Mouse (Mus musculus): Measurements from ENCODE around the gene Hist1h2ai. TPM values are rescaled to one million over a fixed set of nuclear protein-coding genes. Genes with fewer than 3 reads are reported as not detected.
"Not testable (repeated sequence)": the region's sequence is repeated elsewhere in the genome, so short reads cannot be mapped to it uniquely, and the experiment has no call there.

Hist1h2ai gene
- polyA plus RNA-seq, 1 experiment from 2014 or later = 3.5 TPM

GRCm38 (mm10) chr13:21715131-21715863 lies 925 bp upstream of the Hist1h2ai start:
- peak overlapping the region; percentile 50 for H3K9ac ChIP-seq (ENCODE audit: low read depth, low read length)
- WGBS = under 1% methylated on average over 19 of the region's 22 CpGs
- no peaks in the 10 kb centered on the region for H3K27me3 ChIP-seq (ENCODE audit: control insufficient read depth, insufficient read depth, low read depth, low read length)
- no peaks in the 10 kb centered on the region for H3K9me3 ChIP-seq (replicated peaks; ENCODE audit: control insufficient read depth, low read length, poor library complexity, severe bottlenecking)
- peak overlapping the region; percentile 95 for H3K4me2 ChIP-seq (ENCODE audit: low read length)
- 0 out of 2 replicates have a peak, but pooled peaks have one; percentile 1 for ATAC-seq
- no peaks in the 10 kb centered on the region for H3K36me3 ChIP-seq (ENCODE audit: control insufficient read depth, insufficient read depth, low read length)
- H3K4me3 ChIP-seq (ENCODE audit: low read depth, low read length) = peak overlapping the region; percentile 49
- no peak overlapping the region; the same call in 1 of the 2 replicates for H3K27ac ChIP-seq (ENCODE audit: low read length)
- peaks cover 26% of the 10 kb centered on the region for H3K4me1 ChIP-seq (ENCODE audit: control insufficient read depth, insufficient read depth, low read length)

DNA sequence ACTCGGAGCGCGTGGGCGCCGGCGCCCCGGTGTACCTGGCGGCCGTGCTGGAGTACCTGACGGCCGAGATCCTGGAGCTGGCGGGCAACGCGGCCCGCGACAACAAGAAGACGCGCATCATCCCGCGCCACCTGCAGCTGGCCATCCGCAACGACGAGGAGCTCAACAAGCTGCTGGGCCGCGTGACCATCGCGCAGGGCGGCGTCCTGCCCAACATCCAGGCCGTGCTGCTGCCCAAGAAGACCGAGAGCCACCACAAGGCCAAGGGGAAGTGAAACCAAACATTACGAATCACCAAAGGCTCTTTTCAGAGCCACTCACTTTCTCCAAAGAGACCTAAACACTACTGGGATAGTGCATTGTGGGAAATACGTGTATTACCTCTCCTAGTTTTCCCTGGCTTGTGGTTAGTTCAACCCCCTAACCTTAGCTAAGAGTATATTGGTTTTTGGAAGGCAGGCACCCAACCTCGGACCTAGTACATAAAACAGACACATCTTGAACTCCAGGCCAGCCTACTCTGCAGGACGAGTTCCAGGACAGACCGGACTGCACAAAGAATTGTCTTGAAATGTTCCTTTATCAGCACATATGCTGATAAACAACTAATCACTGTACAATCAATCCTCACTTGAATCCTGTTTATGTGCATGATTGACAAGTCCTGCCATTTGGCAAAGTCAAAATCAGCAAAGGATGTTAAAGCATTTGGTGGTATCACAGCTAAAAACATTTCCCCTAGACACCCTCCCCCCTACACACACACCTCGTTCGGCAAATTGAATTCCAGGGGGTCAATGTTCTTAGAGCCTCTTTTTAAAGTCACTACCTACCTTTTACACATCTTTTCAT lies 544 bp downstream of the Hist1h2ai start:
- peak overlapping the region; percentile 66 for H3K9ac ChIP-seq (ENCODE audit: low read depth, low read length)
- peak; percentile 16 for ATAC-seq
- 1% methylated on average over 9 of the region's 38 CpGs for WGBS

GRCm38 (mm10) chr13:21717397-21718357 lies 1.5 kb downstream of the Hist1h2ai start, which contains the start of gene Hist1h3h:
Gene Hist1h3h (plus strand): TSS chr13:21717659.
- WGBS = under 1% methylated on average over 27 of the region's 56 CpGs
- Histone ChIP-seq H3K4me2 (ENCODE audit: low read length) (peak within 1 kb of the TSS; percentile 95), H3K27ac (ENCODE audit: low read length) (peak within 1 kb of the TSS; percentile 91), H3K9ac (ENCODE audit: low read depth, low read length) (peak within 1 kb of the TSS; percentile 66), H3K4me1 (ENCODE audit: control insufficient read depth, insufficient read depth, low read length) (peaks cover 29% of the 10 kb centered on the region), H3K4me3 (ENCODE audit: low read depth, low read length) (peak within 1 kb of the TSS; percentile 49)
- not testable (repeated sequence) for H3K9me3 ChIP-seq (replicated peaks; ENCODE audit: control insufficient read depth, low read length, poor library complexity, severe bottlenecking); H3K27me3 ChIP-seq (ENCODE audit: control insufficient read depth, insufficient read depth, low read depth, low read length); H3K36me3 ChIP-seq (ENCODE audit: control insufficient read depth, insufficient read depth, low read length)
- ATAC-seq = peak; percentile 31

More for the DNA sequence above, 544 bp downstream of the Hist1h2ai start:
- H3K4me1 ChIP-seq (ENCODE audit: control insufficient read depth, insufficient read depth, low read length) = peaks cover 27% of the 10 kb centered on the region
- H3K9me3 ChIP-seq (replicated peaks; ENCODE audit: control insufficient read depth, low read length, poor library complexity, severe bottlenecking); H3K27me3 ChIP-seq (ENCODE audit: control insufficient read depth, insufficient read depth, low read depth, low read length); H3K36me3 ChIP-seq (ENCODE audit: control insufficient read depth, insufficient read depth, low read length): not testable (repeated sequence)
- peak overlapping the region; percentile 95 for H3K4me2 ChIP-seq (ENCODE audit: low read length)
- peak overlapping the region; percentile 91 for H3K27ac ChIP-seq (ENCODE audit: low read length)
- peak overlapping the region; percentile 49 for H3K4me3 ChIP-seq (ENCODE audit: low read depth, low read length)

DNA sequence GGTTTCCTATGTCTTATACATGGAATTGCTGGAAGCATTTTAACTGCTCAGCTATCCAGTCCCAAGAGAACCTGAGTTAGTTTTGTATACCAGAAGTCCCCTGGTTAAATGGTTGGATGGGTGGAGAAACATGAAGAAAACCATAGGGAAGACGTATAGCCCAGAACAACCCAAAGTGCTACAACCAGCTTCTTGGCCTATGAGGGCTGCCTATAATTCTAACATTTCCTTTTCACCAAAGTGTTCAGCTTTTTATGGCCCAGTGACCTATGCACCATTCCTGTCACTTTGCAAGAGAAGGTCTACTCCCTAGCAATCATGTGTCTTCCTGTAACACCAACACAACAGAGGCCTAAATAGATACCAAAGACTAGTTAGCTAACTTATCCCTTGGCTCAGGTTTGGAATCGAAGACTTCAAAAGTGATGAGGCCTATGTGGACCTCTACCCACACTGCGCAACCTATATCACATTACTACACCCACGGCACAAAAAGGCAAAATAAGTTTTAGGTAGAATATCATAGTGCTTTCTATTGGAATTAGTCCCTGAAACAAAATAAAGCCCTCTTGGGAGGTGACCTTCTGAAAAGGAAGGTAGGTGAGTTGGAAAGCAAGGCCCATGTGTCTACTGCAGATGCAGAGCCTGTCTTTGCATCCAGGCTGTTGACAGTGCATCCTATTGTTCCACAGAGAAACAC lies 2.3 kb downstream of the Hist1h2ai start:
- WGBS = 62% methylated on average over 4 of the region's 4 CpGs
- Histone ChIP-seq H3K9ac (ENCODE audit: low read depth, low read length) (peak overlapping the region; percentile 63; the same call in 1 of the 2 replicates), H3K4me2 (ENCODE audit: low read length) (peak overlapping the region; percentile 79), H3K27me3 (ENCODE audit: control insufficient read depth, insufficient read depth, low read depth, low read length) (no peaks in the 10 kb centered on the region), H3K4me3 (ENCODE audit: low read depth, low read length) (peak overlapping the region; percentile 42), H3K36me3 (ENCODE audit: control insufficient read depth, insufficient read depth, low read length) (no peaks in the 10 kb centered on the region), H3K4me1 (ENCODE audit: control insufficient read depth, insufficient read depth, low read length) (peaks cover 30% of the 10 kb centered on the region), H3K27ac (ENCODE audit: low read length) (no peak overlapping the region), H3K9me3 (replicated peaks; ENCODE audit: control insufficient read depth, low read length, poor library complexity, severe bottlenecking) (no peaks in the 10 kb centered on the region)
- no peak for ATAC-seq

DNA sequence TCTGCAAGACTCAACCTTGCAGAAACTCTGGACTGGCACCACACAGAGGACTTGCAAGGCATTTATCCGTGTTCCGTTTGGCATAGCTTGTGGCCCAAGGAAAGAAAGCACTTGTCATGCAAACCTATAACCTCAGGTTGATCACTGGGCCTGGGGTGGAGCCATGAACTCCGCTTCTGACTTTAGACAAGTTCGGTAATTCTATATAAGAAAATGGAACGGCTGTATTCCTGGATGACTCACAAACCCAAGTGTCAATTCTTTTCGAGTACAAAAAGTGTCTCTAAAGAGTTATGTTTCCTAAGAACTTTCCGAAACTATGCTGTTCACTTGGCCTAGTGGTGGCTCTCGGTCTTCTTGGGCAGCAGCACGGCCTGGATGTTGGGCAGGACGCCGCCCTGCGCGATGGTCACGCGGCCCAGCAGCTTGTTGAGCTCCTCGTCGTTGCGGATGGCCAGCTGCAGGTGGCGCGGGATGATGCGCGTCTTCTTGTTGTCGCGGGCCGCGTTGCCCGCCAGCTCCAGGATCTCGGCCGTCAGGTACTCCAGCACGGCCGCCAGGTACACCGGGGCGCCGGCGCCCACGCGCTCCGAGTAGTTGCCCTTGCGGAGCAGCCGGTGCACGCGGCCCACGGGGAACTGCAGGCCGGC lies 5.0 kb downstream of the Hist1h2ai start:
- Histone ChIP-seq H3K4me1 (ENCODE audit: control insufficient read depth, insufficient read depth, low read length) (peaks cover 22% of the 10 kb centered on the region), H3K27ac (ENCODE audit: low read length) (peak overlapping the region; percentile 69), H3K4me3 (ENCODE audit: low read depth, low read length) (peak overlapping the region; percentile 45), H3K4me2 (ENCODE audit: low read length) (peak overlapping the region; percentile 67)
- H3K36me3 ChIP-seq (ENCODE audit: control insufficient read depth, insufficient read depth, low read length); H3K27me3 ChIP-seq (ENCODE audit: control insufficient read depth, insufficient read depth, low read depth, low read length); ATAC-seq; H3K9me3 ChIP-seq (replicated peaks; ENCODE audit: control insufficient read depth, low read length, poor library complexity, severe bottlenecking); H3K9ac ChIP-seq (ENCODE audit: low read depth, low read length): not testable (repeated sequence)
- 2% methylated on average over 17 of the region's 44 CpGs for WGBS

- Histone ChIP-seq H3K4me1 (ENCODE audit: control insufficient read depth, insufficient read depth, low read length) (peaks cover 20% of the 10 kb centered on the region), H3K4me2 (ENCODE audit: low read length) (peak within 1 kb of the TSS; percentile 67), H3K4me3 (ENCODE audit: low read depth, low read length) (peak within 1 kb of the TSS; percentile 45), H3K27ac (ENCODE audit: low read length) (peak within 1 kb of the TSS; percentile 82), H3K9ac (ENCODE audit: low read depth, low read length) (peak within 1 kb of the TSS; percentile 58)
- not testable (repeated sequence) for H3K36me3 ChIP-seq (ENCODE audit: control insufficient read depth, insufficient read depth, low read length); H3K27me3 ChIP-seq (ENCODE audit: control insufficient read depth, insufficient read depth, low read depth, low read length); H3K9me3 ChIP-seq (replicated peaks; ENCODE audit: control insufficient read depth, low read length, poor library complexity, severe bottlenecking)
- peak; percentile 98 for ATAC-seq
- under 1% methylated on average over 37 of the region's 37 CpGs for WGBS
Measured at GRCm38 (mm10) chr13:21721757-21722372, 5.6 kb downstream of the Hist1h2ai start, which contains the start of gene Hist1h2bm. Gene Hist1h2bm (plus strand): TSS chr13:21722044.

GRCm38 (mm10) chr13:21722373-21722925 lies 6.2 kb downstream of the Hist1h2ai start:
- no peaks in the 10 kb centered on the region for H3K36me3 ChIP-seq (ENCODE audit: control insufficient read depth, insufficient read depth, low read length)
- no peaks in the 10 kb centered on the region for H3K9me3 ChIP-seq (replicated peaks; ENCODE audit: control insufficient read depth, low read length, poor library complexity, severe bottlenecking)
- whole genome bisulfite sequencing = 2% methylated on average over 11 of the region's 11 CpGs
- H3K4me3 ChIP-seq (ENCODE audit: low read depth, low read length) = peak overlapping the region; percentile 45
- H3K27me3 ChIP-seq (ENCODE audit: control insufficient read depth, insufficient read depth, low read depth, low read length) = no peaks in the 10 kb centered on the region
- peak overlapping the region; percentile 82 for H3K27ac ChIP-seq (ENCODE audit: low read length)
- peak overlapping the region; percentile 67 for H3K4me2 ChIP-seq (ENCODE audit: low read length)
- H3K9ac ChIP-seq (ENCODE audit: low read depth, low read length) = peak overlapping the region; percentile 58
- peaks cover 17% of the 10 kb centered on the region for H3K4me1 ChIP-seq (ENCODE audit: control insufficient read depth, insufficient read depth, low read length)
- peak; percentile 46 for ATAC-seq

All from midbrain, embryonic 16.5 days (tissue).